In genomic region chr19:40660510-40660909, GRCm38 (mm10) we compare ENCODE assay signal across 8 mouse cellular contexts. TPM values are rescaled to one million over a fixed set of nuclear protein-coding genes. Genes with fewer than 3 reads are reported as not detected.
A peak's percentile ranks its signal among the peaks of the same experiment; 100 is the strongest.
DNase-seq lines count a peak whose midpoint lies in the region; ATAC-seq lines count a peak whose summit lies in the region.
"Had no signal": no experiment of that assay in that cellular context is flagged by ENCODE, and none has a peak within 500 bp of the region (broad histone marks: within the 10 kb centered on the region; RNA-seq: fewer than 3 reads in every experiment).

No protein-coding gene starts in this region.

- no peak for DNase-seq in lung, postnatal 10 days
- peak; percentile 55 for DNase-seq in forebrain, embryonic 14.5 days (ENCODE audit: low spot score)
- no peak for DNase-seq in Muller cell, postnatal 12 days (ENCODE audit: inconsistent ontology term)

- 17% methylated on average over 9 of the region's 9 CpGs for WGBS in lung, embryonic 16.5 days
- 12% methylated on average over 9 of the region's 9 CpGs for WGBS in forebrain, embryonic 14.5 days
- WGBS in limb, embryonic 15.5 days = 16% methylated on average over 9 of the region's 9 CpGs
- 23% methylated on average over 9 of the region's 9 CpGs for WGBS in stomach, embryonic 15.5 days

- no peaks in the 10 kb centered on the region for H3K9me3 ChIP-seq in lung, embryonic 16.5 days (ENCODE audit: control insufficient read depth, low read length)
- no peaks in the 10 kb centered on the region for H3K9me3 ChIP-seq in forebrain, embryonic 14.5 days (replicated peaks; ENCODE audit: control insufficient read depth, low read length)
- H3K9me3 ChIP-seq in limb, embryonic 15.5 days = no peaks in the 10 kb centered on the region
- H3K9me3 ChIP-seq in stomach, embryonic 15.5 days = no peaks in the 10 kb centered on the region

- peak overlapping the region; percentile 53 for H3K9ac ChIP-seq in lung, embryonic 16.5 days (ENCODE audit: low read length)
- H3K9ac ChIP-seq in forebrain, embryonic 14.5 days (ENCODE audit: low read length) = peak overlapping the region; percentile 57
- H3K9ac ChIP-seq in limb, embryonic 15.5 days = no peak overlapping the region
- H3K9ac ChIP-seq in stomach, embryonic 15.5 days = peak overlapping the region; percentile 9; the same call in 1 of the 2 replicates

- no peaks in the 10 kb centered on the region for H3K27me3 ChIP-seq in lung, embryonic 16.5 days (ENCODE audit: control insufficient read depth, insufficient read depth, low read depth, low read length)
- H3K27me3 ChIP-seq in forebrain, embryonic 14.5 days (replicated peaks; ENCODE audit: control insufficient read depth, insufficient read depth, low read length) = no peaks in the 10 kb centered on the region
- peaks cover 9% of the 10 kb centered on the region; the same call in 1 of the 2 replicates for H3K27me3 ChIP-seq in limb, embryonic 15.5 days
- H3K27me3 ChIP-seq in stomach, embryonic 15.5 days (replicated peaks) = no peaks in the 10 kb centered on the region; the same call in 1 of the 2 replicates

- peak overlapping the region; percentile 45 for H3K4me3 ChIP-seq in lung, embryonic 16.5 days (ENCODE audit: low read length)
- peak overlapping the region; percentile 31 for H3K4me3 ChIP-seq in forebrain, embryonic 14.5 days (ENCODE audit: low read depth, low read length)
- peak overlapping the region; percentile 29 for H3K4me3 ChIP-seq in limb, embryonic 15.5 days
- H3K4me3 ChIP-seq in stomach, embryonic 15.5 days (replicated peaks) = peak overlapping the region; percentile 30
- H3K4me3 ChIP-seq: myocyte had no signal

- ATAC-seq in lung, embryonic 16.5 days (ENCODE audit: low read depth) = peak; percentile 19; the same call in 1 of the 2 replicates
- ATAC-seq in forebrain, embryonic 14.5 days = peak; percentile 49
- no peak for ATAC-seq in limb, embryonic 15.5 days (ENCODE audit: insufficient number of reproducible peaks, low FRiP score, low TSS enrichment, low read depth)
- no peak for ATAC-seq in stomach, embryonic 15.5 days (ENCODE audit: insufficient read depth, low FRiP score, low read depth)
- no peak for ATAC-seq in frontal cortex, adult (ENCODE audit: low TSS enrichment)

- peak overlapping the region; percentile 64 for H3K4me2 ChIP-seq in lung, embryonic 16.5 days (ENCODE audit: low read depth, low read length)
- H3K4me2 ChIP-seq in forebrain, embryonic 14.5 days (ENCODE audit: low read length) = peak overlapping the region; percentile 64
- H3K4me2 ChIP-seq in limb, embryonic 15.5 days = peak overlapping the region; percentile 50
- H3K4me2 ChIP-seq in stomach, embryonic 15.5 days = peak overlapping the region; percentile 55

- no peaks in the 10 kb centered on the region for H3K36me3 ChIP-seq in lung, embryonic 16.5 days (ENCODE audit: control insufficient read depth, insufficient read depth, low read length)
- H3K36me3 ChIP-seq in forebrain, embryonic 14.5 days (ENCODE audit: control insufficient read depth, insufficient read depth, low read length) = no peaks in the 10 kb centered on the region
- H3K36me3 ChIP-seq in limb, embryonic 15.5 days = no peaks in the 10 kb centered on the region
- H3K36me3 ChIP-seq in stomach, embryonic 15.5 days = no peaks in the 10 kb centered on the region

- H3K27ac ChIP-seq in lung, embryonic 16.5 days (ENCODE audit: low read length) = peak overlapping the region; percentile 50
- H3K27ac ChIP-seq in forebrain, embryonic 14.5 days (ENCODE audit: low read depth, low read length) = peak overlapping the region; percentile 78
- H3K27ac ChIP-seq in limb, embryonic 15.5 days = peak overlapping the region; percentile 5; the same call in 1 of the 2 replicates
- H3K27ac ChIP-seq in stomach, embryonic 15.5 days = peak overlapping the region; percentile 71

- H3K4me1 ChIP-seq in lung, embryonic 16.5 days (replicated peaks; ENCODE audit: control insufficient read depth, insufficient read depth, low read length) = peaks cover 32% of the 10 kb centered on the region
- peaks cover 11% of the 10 kb centered on the region for H3K4me1 ChIP-seq in forebrain, embryonic 14.5 days (ENCODE audit: control insufficient read depth, insufficient read depth, low read length)
- H3K4me1 ChIP-seq in limb, embryonic 15.5 days = peaks cover 17% of the 10 kb centered on the region
- H3K4me1 ChIP-seq in stomach, embryonic 15.5 days = peaks cover 7% of the 10 kb centered on the region; the same call in 1 of the 2 replicates

RNA-seq across cellular contexts. Expression of gene Entpd1, which starts 48.3 kb away (rescaled TPM):
- polyA plus RNA-seq in lung, embryonic 16.5 days (2015; fragmentation: Nextera tagmentation; extraction: Ambion mirVana) = 16.8 and 18.6 TPM in 2 replicates
- polyA plus RNA-seq in forebrain, embryonic 14.5 days (2014; fragmentation: Nextera tagmentation; extraction: Ambion mirVana) = 9.1 and 12.8 TPM in 2 replicates
- 11.2 and 13.2 TPM in 2 replicates for polyA plus RNA-seq in limb, embryonic 15.5 days (2015; fragmentation: Nextera tagmentation; extraction: Ambion mirVana)
- 10.3 and 10.9 TPM in 2 replicates for polyA plus RNA-seq in stomach, embryonic 15.5 days (2015; fragmentation: Nextera tagmentation; extraction: Ambion mirVana)

RNA-seq across cellular contexts. Expression of gene Tctn3, which starts 48.5 kb away (rescaled TPM):
- polyA plus RNA-seq in lung, embryonic 16.5 days (2015; fragmentation: Nextera tagmentation; extraction: Ambion mirVana) = 11.8 and 12.7 TPM in 2 replicates
- 9.3 and 11.5 TPM in 2 replicates for polyA plus RNA-seq in forebrain, embryonic 14.5 days (2014; fragmentation: Nextera tagmentation; extraction: Ambion mirVana)
- 12.5 and 13.9 TPM in 2 replicates for polyA plus RNA-seq in limb, embryonic 15.5 days (2015; fragmentation: Nextera tagmentation; extraction: Ambion mirVana)
- polyA plus RNA-seq in stomach, embryonic 15.5 days (2015; fragmentation: Nextera tagmentation; extraction: Ambion mirVana) = 7.7 and 10.5 TPM in 2 replicates

Comparison
In these comparisons a context has a peak if more than half of its experiments do, and no peak if none do; other contexts are left out.
1. ATAC-seq: peak in lung, embryonic 16.5 days (single experiment) and forebrain, embryonic 14.5 days (single experiment); none in limb, embryonic 15.5 days (single experiment), stomach, embryonic 15.5 days (single experiment) and frontal cortex, adult (single experiment).
2. H3K27ac ChIP-seq: peak in every context shown above with its lines; median percentile 78 in forebrain, embryonic 14.5 days; 71 in stomach, embryonic 15.5 days; 50 in lung, embryonic 16.5 days; 5 in limb, embryonic 15.5 days.
3. Peak in every context shown above with its lines, with median percentiles within 50 percentile points of each other: H3K4me2 ChIP-seq and H3K4me3 ChIP-seq.